Mouse (Mus musculus): ENCODE results near the gene Kiss1r.

DNA sequence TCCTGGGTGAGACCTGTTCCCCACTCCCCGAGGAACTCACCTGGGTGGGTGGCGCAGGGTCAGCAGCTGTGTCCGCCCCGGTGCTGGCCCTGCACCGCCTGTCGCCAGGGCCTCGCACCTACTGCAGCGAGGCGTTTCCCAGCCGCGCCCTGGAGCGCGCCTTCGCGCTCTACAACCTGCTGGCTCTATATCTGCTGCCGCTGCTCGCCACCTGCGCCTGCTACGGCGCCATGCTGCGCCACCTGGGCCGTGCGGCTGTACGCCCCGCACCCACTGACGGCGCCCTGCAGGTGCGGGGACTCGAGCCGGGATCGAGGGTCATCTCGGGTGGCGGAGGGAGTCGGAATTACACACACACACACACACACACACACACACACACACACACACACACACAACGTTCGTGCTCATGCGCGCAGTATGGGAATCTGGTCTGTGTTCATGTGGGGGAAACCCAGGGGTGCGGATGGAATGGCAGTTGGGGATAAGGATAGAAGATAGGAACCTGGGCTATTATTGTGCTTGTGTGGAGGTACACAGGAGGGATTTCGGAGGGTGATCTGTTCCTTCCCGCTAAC, 4.3 kb downstream of the Kiss1r start, which contains the start of gene R3hdm4:
- TF ChIP-seq CTCF (IDR thresholded peaks at IDR 0.05; ENCODE audit: insufficient read depth, low read depth, low read length) (no peak), POLR2A (IDR thresholded peaks at IDR 0.05; ENCODE audit: insufficient read depth, low read depth, low read length) (no peak)
